In genomic region chr8:115000736-115001135, GRCm38 (mm10) we compare ENCODE assay signal across 25 mouse cellular contexts.
"Had no signal": no experiment of that assay in that cellular context is flagged by ENCODE, and none has a peak within 500 bp of the region (broad histone marks: within the 10 kb centered on the region; RNA-seq: fewer than 3 reads in every experiment).

No protein-coding gene starts in this region.

- H3K4me3 ChIP-seq: heart, embryonic 10.5 days; heart, embryonic 12.5 days; hindbrain, embryonic 13.5 days; hindbrain, embryonic 15.5 days; kidney, embryonic 15.5 days; limb, embryonic 13.5 days; limb, embryonic 15.5 days; liver, embryonic 12.5 days had no signal

- H3K9me3 ChIP-seq: heart, embryonic 10.5 days; hindbrain, embryonic 13.5 days; hindbrain, embryonic 15.5 days; kidney, embryonic 15.5 days; limb, embryonic 13.5 days; limb, embryonic 15.5 days had no signal

- H3K9ac ChIP-seq: heart, embryonic 12.5 days; hindbrain, embryonic 13.5 days; hindbrain, embryonic 15.5 days; kidney, embryonic 15.5 days; limb, embryonic 13.5 days; limb, embryonic 15.5 days; liver, embryonic 12.5 days; liver, embryonic 14.5 days had no signal

- H3K4me2 ChIP-seq: heart, embryonic 12.5 days; hindbrain, embryonic 13.5 days; hindbrain, embryonic 15.5 days; kidney, embryonic 15.5 days; limb, embryonic 13.5 days; limb, embryonic 15.5 days; liver, embryonic 12.5 days had no signal

- H3K4me1 ChIP-seq: heart, embryonic 10.5 days; heart, embryonic 12.5 days; hindbrain, embryonic 13.5 days; hindbrain, embryonic 15.5 days; kidney, embryonic 15.5 days; limb, embryonic 13.5 days; limb, embryonic 15.5 days; liver, embryonic 12.5 days had no signal

- H3K36me3 ChIP-seq: heart, embryonic 10.5 days; heart, embryonic 12.5 days; hindbrain, embryonic 13.5 days; hindbrain, embryonic 15.5 days; kidney, embryonic 15.5 days; limb, embryonic 13.5 days; limb, embryonic 15.5 days; liver, embryonic 12.5 days had no signal

- DNase-seq: gastrocnemius, postnatal 10 days; gastrocnemius, postnatal 25 days; heart, adult 18-20 months; heart, postnatal 10 days; heart, postnatal 36 days; kidney, adult 11 months; kidney, adult 2 months; kidney, adult 9 months; kidney, postnatal 14 days; kidney, postnatal 36 days; layer of hippocampus, adult 9-11 months; layer of hippocampus, postnatal 36 days; left cerebral cortex, postnatal 4 days had no signal

- ATAC-seq: hindbrain, postnatal 0 days; intestine, embryonic 16.5 days; liver, embryonic 12.5 days had no signal

- H3K27ac ChIP-seq: heart, embryonic 10.5 days; hindbrain, embryonic 13.5 days; hindbrain, embryonic 15.5 days; hindbrain, postnatal 0 days; kidney, embryonic 15.5 days; kidney, postnatal 0 days; limb, embryonic 13.5 days; limb, embryonic 15.5 days; liver, embryonic 12.5 days; liver, embryonic 14.5 days had no signal

- H3K27me3 ChIP-seq: heart, embryonic 12.5 days; hindbrain, embryonic 13.5 days; hindbrain, embryonic 15.5 days; kidney, embryonic 15.5 days; limb, embryonic 13.5 days; limb, embryonic 15.5 days; liver, embryonic 12.5 days had no signal
